Mouse (Mus musculus): ENCODE measurements around the gene Os9. TPM values are rescaled to one million over a fixed set of nuclear protein-coding genes. Genes with fewer than 3 reads are reported as not detected.

The Os9 gene
- polyA plus RNA-seq, 1 experiment from 2014 or later = 29.5 TPM

GRCm38 (mm10) chr10:127059174-127059967, 61.6 kb downstream of the Os9 start:
- peak overlapping the region; percentile 70 for H3K9ac ChIP-seq (ENCODE audit: low read length)
- no peaks in the 10 kb centered on the region for H3K36me3 ChIP-seq (ENCODE audit: control insufficient read depth, insufficient read depth, low read length)
- peak overlapping the region; percentile 77 for H3K4me3 ChIP-seq (ENCODE audit: low read depth, low read length)
- 1% methylated on average over 40 of the region's 92 CpGs for WGBS
- ATAC-seq (ENCODE audit: insufficient number of reproducible peaks, low FRiP score, low TSS enrichment, low read depth) = no peak
- no peaks in the 10 kb centered on the region for H3K9me3 ChIP-seq (ENCODE audit: control insufficient read depth, low read length)
- peak overlapping the region; percentile 96 for H3K4me2 ChIP-seq (ENCODE audit: low read depth, severe bottlenecking)
- H3K4me1 ChIP-seq (ENCODE audit: control insufficient read depth, insufficient read depth, low read length) = peaks cover 14% of the 10 kb centered on the region
- peak; percentile 49 for DNase-seq (ENCODE audit: low spot score)
- no peak overlapping the region for H3K27ac ChIP-seq (replicated peaks; ENCODE audit: low read depth, low read length)
- H3K27me3 ChIP-seq (ENCODE audit: control insufficient read depth, insufficient read depth, low read length) = peaks cover 21% of the 10 kb centered on the region

GRCm38 (mm10) chr10:127058708-127059107, 62.2 kb downstream of the Os9 start:
- Histone ChIP-seq H3K4me3 (ENCODE audit: low read depth, low read length) (peak overlapping the region; percentile 77), H3K4me2 (ENCODE audit: low read depth, severe bottlenecking) (peak overlapping the region; percentile 96), H3K9me3 (ENCODE audit: control insufficient read depth, low read length) (no peaks in the 10 kb centered on the region), H3K4me1 (ENCODE audit: control insufficient read depth, insufficient read depth, low read length) (peaks cover 14% of the 10 kb centered on the region), H3K36me3 (ENCODE audit: control insufficient read depth, insufficient read depth, low read length) (no peaks in the 10 kb centered on the region), H3K9ac (ENCODE audit: low read length) (no peak overlapping the region), H3K27ac (replicated peaks; ENCODE audit: low read depth, low read length) (no peak overlapping the region), H3K27me3 (ENCODE audit: control insufficient read depth, insufficient read depth, low read length) (peaks cover 21% of the 10 kb centered on the region)
- 11% methylated on average over 8 of the region's 8 CpGs for WGBS
- ATAC-seq (ENCODE audit: insufficient number of reproducible peaks, low FRiP score, low TSS enrichment, low read depth) (no peak), DNase-seq (ENCODE audit: low spot score) (no peak)

GRCm38 (mm10) chr10:127058161-127058560, 62.8 kb downstream of the Os9 start:
- no peak for ATAC-seq (ENCODE audit: insufficient number of reproducible peaks, low FRiP score, low TSS enrichment, low read depth)
- DNase-seq (ENCODE audit: low spot score) = peak; percentile 90
- Histone ChIP-seq H3K36me3 (ENCODE audit: control insufficient read depth, insufficient read depth, low read length) (no peaks in the 10 kb centered on the region), H3K4me3 (ENCODE audit: low read depth, low read length) (peak overlapping the region; percentile 77; the same call in 1 of the 2 replicates), H3K27ac (replicated peaks; ENCODE audit: low read depth, low read length) (no peak overlapping the region), H3K9ac (ENCODE audit: low read length) (no peak overlapping the region), H3K9me3 (ENCODE audit: control insufficient read depth, low read length) (no peaks in the 10 kb centered on the region), H3K4me2 (ENCODE audit: low read depth, severe bottlenecking) (peak overlapping the region; percentile 96), H3K27me3 (ENCODE audit: control insufficient read depth, insufficient read depth, low read length) (peaks cover 21% of the 10 kb centered on the region), H3K4me1 (ENCODE audit: control insufficient read depth, insufficient read depth, low read length) (peaks cover 14% of the 10 kb centered on the region)
- WGBS = under 1% methylated on average over 9 of the region's 9 CpGs

GRCm38 (mm10) chr10:127056490-127056889, 64.4 kb downstream of the Os9 start:
- DNase-seq (ENCODE audit: low spot score) (no peak), ATAC-seq (ENCODE audit: insufficient number of reproducible peaks, low FRiP score, low TSS enrichment, low read depth) (no peak)
- Histone ChIP-seq H3K27ac (replicated peaks; ENCODE audit: low read depth, low read length) (no peak overlapping the region), H3K9ac (ENCODE audit: low read length) (no peak overlapping the region), H3K4me1 (ENCODE audit: control insufficient read depth, insufficient read depth, low read length) (peaks cover 14% of the 10 kb centered on the region), H3K9me3 (ENCODE audit: control insufficient read depth, low read length) (no peaks in the 10 kb centered on the region), H3K4me2 (ENCODE audit: low read depth, severe bottlenecking) (no peak overlapping the region), H3K36me3 (ENCODE audit: control insufficient read depth, insufficient read depth, low read length) (no peaks in the 10 kb centered on the region), H3K4me3 (ENCODE audit: low read depth, low read length) (no peak overlapping the region), H3K27me3 (ENCODE audit: control insufficient read depth, insufficient read depth, low read length) (peaks cover 20% of the 10 kb centered on the region)
- 83% methylated on average over 20 of the region's 20 CpGs for WGBS

- H3K4me3 ChIP-seq (ENCODE audit: low read depth, low read length) = no peak overlapping the region
- H3K27ac ChIP-seq (replicated peaks; ENCODE audit: low read depth, low read length) = no peak overlapping the region
- peaks cover 15% of the 10 kb centered on the region for H3K4me1 ChIP-seq (ENCODE audit: control insufficient read depth, insufficient read depth, low read length)
- H3K27me3 ChIP-seq (ENCODE audit: control insufficient read depth, insufficient read depth, low read length) = peaks cover 25% of the 10 kb centered on the region
- DNase-seq (ENCODE audit: low spot score) (no peak), ATAC-seq (ENCODE audit: insufficient number of reproducible peaks, low FRiP score, low TSS enrichment, low read depth) (no peak)
- no peak overlapping the region for H3K4me2 ChIP-seq (ENCODE audit: low read depth, severe bottlenecking)
- H3K9me3 ChIP-seq (ENCODE audit: control insufficient read depth, low read length) = no peaks in the 10 kb centered on the region
- H3K9ac ChIP-seq (ENCODE audit: low read length) = no peak overlapping the region
- no peaks in the 10 kb centered on the region for H3K36me3 ChIP-seq (ENCODE audit: control insufficient read depth, insufficient read depth, low read length)
- 87% methylated on average over 8 of the region's 8 CpGs for WGBS
These were observed 65.5 kb downstream of the Os9 start for GRCm38 (mm10) chr10:127055406-127055805.

GRCm38 (mm10) chr10:127054646-127055045, 66.3 kb downstream of the Os9 start:
- ATAC-seq (ENCODE audit: insufficient number of reproducible peaks, low FRiP score, low TSS enrichment, low read depth) = no peak
- DNase-seq (ENCODE audit: low spot score) = peak; percentile 65
- 56% methylated on average over 4 of the region's 4 CpGs for WGBS

GRCm38 (mm10) chr10:127050119-127050474, 70.8 kb downstream of the Os9 start:
- Histone ChIP-seq H3K36me3 (ENCODE audit: control insufficient read depth, insufficient read depth, low read length) (no peaks in the 10 kb centered on the region; the same call in 1 of the 2 replicates), H3K9ac (ENCODE audit: low read length) (no peak overlapping the region), H3K27ac (replicated peaks; ENCODE audit: low read depth, low read length) (no peak overlapping the region), H3K27me3 (ENCODE audit: control insufficient read depth, insufficient read depth, low read length) (peaks cover 39% of the 10 kb centered on the region), H3K4me2 (ENCODE audit: low read depth, severe bottlenecking) (no peak overlapping the region), H3K4me1 (ENCODE audit: control insufficient read depth, insufficient read depth, low read length) (0 out of 2 replicates have a peak, but pooled peaks cover 6% of the 10 kb centered on the region), H3K4me3 (ENCODE audit: low read depth, low read length) (no peak overlapping the region), H3K9me3 (ENCODE audit: control insufficient read depth, low read length) (no peaks in the 10 kb centered on the region)
- WGBS = 20% methylated on average over 10 of the region's 10 CpGs
- ATAC-seq (ENCODE audit: insufficient number of reproducible peaks, low FRiP score, low TSS enrichment, low read depth) (no peak), DNase-seq (ENCODE audit: low spot score) (no peak)

More at GRCm38 (mm10) chr10:127054646-127055045, 66.3 kb downstream of the Os9 start:
- Histone ChIP-seq H3K36me3 (ENCODE audit: control insufficient read depth, insufficient read depth, low read length) (no peaks in the 10 kb centered on the region), H3K4me2 (ENCODE audit: low read depth, severe bottlenecking) (no peak overlapping the region), H3K9ac (ENCODE audit: low read length) (no peak overlapping the region), H3K4me3 (ENCODE audit: low read depth, low read length) (no peak overlapping the region), H3K27me3 (ENCODE audit: control insufficient read depth, insufficient read depth, low read length) (peaks cover 27% of the 10 kb centered on the region), H3K27ac (replicated peaks; ENCODE audit: low read depth, low read length) (no peak overlapping the region), H3K4me1 (ENCODE audit: control insufficient read depth, insufficient read depth, low read length) (peaks cover 14% of the 10 kb centered on the region), H3K9me3 (ENCODE audit: control insufficient read depth, low read length) (no peaks in the 10 kb centered on the region)

- no peak overlapping the region for H3K9ac ChIP-seq (ENCODE audit: low read length)
- no peaks in the 10 kb centered on the region for H3K9me3 ChIP-seq (ENCODE audit: control insufficient read depth, low read length)
- H3K36me3 ChIP-seq (ENCODE audit: control insufficient read depth, insufficient read depth, low read length) = no peaks in the 10 kb centered on the region; the same call in 1 of the 2 replicates
- 0 out of 2 replicates have a peak, but pooled peaks cover 6% of the 10 kb centered on the region for H3K4me1 ChIP-seq (ENCODE audit: control insufficient read depth, insufficient read depth, low read length)
- ATAC-seq (ENCODE audit: insufficient number of reproducible peaks, low FRiP score, low TSS enrichment, low read depth) = no peak
- 2% methylated on average over 29 of the region's 29 CpGs for WGBS
- no peak for DNase-seq (ENCODE audit: low spot score)
- H3K4me2 ChIP-seq (ENCODE audit: low read depth, severe bottlenecking) = peak overlapping the region; percentile 17; the same call in 1 of the 2 replicates
- no peak overlapping the region for H3K4me3 ChIP-seq (ENCODE audit: low read depth, low read length)
- no peak overlapping the region for H3K27ac ChIP-seq (replicated peaks; ENCODE audit: low read depth, low read length)
- H3K27me3 ChIP-seq (ENCODE audit: control insufficient read depth, insufficient read depth, low read length) = peaks cover 39% of the 10 kb centered on the region
These were observed 71.4 kb downstream of the Os9 start for GRCm38 (mm10) chr10:127049395-127050118.

Measured in limb, embryonic 11.5 days (tissue).